Mouse (Mus musculus) CD4-positive, CD25-positive, alpha-beta regulatory T cell, adult 2 months (primary cell): Measurements from ENCODE around the gene Gm10840.
A peak's percentile ranks its signal among the peaks of the same experiment; 100 is the strongest.

Experiments
- DNase-seq: peaks from one replicate; pipeline ENCODE4 v3.0.0-alpha.2; 2012; ENCODE audit warnings: low read depth, low spot score

The Gm10840 gene

GRCm38 (mm10) chr11:106159921-106160840, 469 bp upstream of the Gm10840 start:
- DNase-seq: peak; percentile 86

- DNase-seq: no peak
Measured at GRCm38 (mm10) chr11:106162237-106162636, 1.6 kb downstream of the Gm10840 start.

GRCm38 (mm10) chr11:106163546-106163945, 2.9 kb downstream of the Gm10840 start:
- no peak for DNase-seq

GRCm38 (mm10) chr11:106164601-106165180, 4.0 kb downstream of the Gm10840 start:
- no peak for DNase-seq

GRCm38 (mm10) chr11:106167435-106167834, 6.8 kb downstream of the Gm10840 start:
- peak; percentile 82 for DNase-seq

GRCm38 (mm10) chr11:106170807-106171206, 10.2 kb downstream of the Gm10840 start:
- DNase-seq: peak; percentile 89

- DNase-seq: no peak
Measured at GRCm38 (mm10) chr11:106173228-106173627, 12.6 kb downstream of the Gm10840 start.

- no peak for DNase-seq
Measured at GRCm38 (mm10) chr11:106174372-106174771, 13.7 kb downstream of the Gm10840 start.

GRCm38 (mm10) chr11:106175081-106175480, 14.4 kb downstream of the Gm10840 start:
- no peak for DNase-seq

- DNase-seq: no peak
Measured at GRCm38 (mm10) chr11:106176372-106176771, 15.7 kb downstream of the Gm10840 start.

GRCm38 (mm10) chr11:106178036-106178782, 17.6 kb downstream of the Gm10840 start:
- DNase-seq: no peak

GRCm38 (mm10) chr11:106179711-106180448, 19.2 kb downstream of the Gm10840 start:
- DNase-seq: no peak

- no peak for DNase-seq
Measured at GRCm38 (mm10) chr11:106180449-106180801, 19.8 kb downstream of the Gm10840 start.

GRCm38 (mm10) chr11:106187326-106187725, 26.7 kb downstream of the Gm10840 start:
- no peak for DNase-seq

- DNase-seq: no peak
Measured at GRCm38 (mm10) chr11:106191716-106192115, 31.1 kb downstream of the Gm10840 start.

GRCm38 (mm10) chr11:106192241-106192640, 31.6 kb downstream of the Gm10840 start:
- DNase-seq: no peak

- peak; percentile 62 for DNase-seq
Measured at GRCm38 (mm10) chr11:106192657-106193370, 32.2 kb downstream of the Gm10840 start.

- DNase-seq: peak; percentile 99
Measured at GRCm38 (mm10) chr11:106193371-106194154, 32.9 kb downstream of the Gm10840 start.

- DNase-seq: no peak
Measured at GRCm38 (mm10) chr11:106194155-106194541, 33.5 kb downstream of the Gm10840 start.

- DNase-seq: no peak
Measured at GRCm38 (mm10) chr11:106194891-106195290, 34.2 kb downstream of the Gm10840 start.
